Mouse (Mus musculus) megakaryocyte, embryonic 14.5 days (primary cell): ENCODE data around the gene Avpi1.

Experiments
- FLI1 ChIP-seq: IDR thresholded peaks from 2 replicates; pipeline ENCODE4 v1.6.1; 2012; ENCODE audit warnings: low read length, inconsistent platforms, mixed read lengths
- GATA1 ChIP-seq: IDR thresholded peaks from 3 replicates; pipeline ENCODE4 v1.6.1; 2012; ENCODE audit warnings: mixed read lengths, low read length, inconsistent platforms, borderline replicate concordance

- TF ChIP-seq GATA1 (no peak), FLI1 (no peak)
These were observed 19.7 kb upstream of the Avpi1 start for GRCm38 (mm10) chr19:42148569-42148860.
